Mouse (Mus musculus): ENCODE data around the gene Efcab8. TPM values are rescaled to one million over a fixed set of nuclear protein-coding genes. Genes with fewer than 3 reads are reported as not detected.

Gene Efcab8
- 0.15 and 0.18 TPM in 2 replicates for polyA plus RNA-seq (2015; fragmentation: Nextera tagmentation; extraction: Ambion mirVana)

- peak; percentile 26; the same call in 1 of the 2 replicates for ATAC-seq (ENCODE audit: insufficient read depth, low FRiP score, low read depth)
- no peak within 1 kb of the TSS; the same call in 1 of the 2 replicates for H3K27ac ChIP-seq
Observed at GRCm38 (mm10) chr2:153779394-153779981, at the start of gene Efcab8. Efcab8 (plus strand) TSS chr2:153779931.

DNA sequence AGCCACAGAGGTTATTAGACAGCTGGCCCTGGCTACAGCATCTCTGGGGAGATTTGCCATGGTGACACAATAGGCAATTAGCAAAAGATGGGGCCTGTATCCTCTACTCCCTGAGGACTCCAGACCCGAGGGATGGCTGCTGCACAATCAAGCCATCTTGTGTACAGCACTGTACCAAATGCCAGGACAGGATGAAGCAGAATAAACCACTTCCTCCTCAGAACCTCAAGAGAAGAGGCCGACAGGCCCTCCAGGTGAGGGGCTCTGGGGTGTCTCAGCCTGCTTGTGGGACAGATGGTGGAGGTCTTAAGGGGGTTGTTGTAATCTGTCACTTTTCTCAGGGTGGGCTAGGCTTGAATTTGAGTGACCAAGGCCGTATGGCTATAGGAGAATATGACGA is 45.7 kb upstream of the Efcab8 start:
- Histone ChIP-seq H3K27me3 (replicated peaks) (no peaks in the 10 kb centered on the region), H3K4me3 (replicated peaks) (no peak overlapping the region), H3K4me2 (no peak overlapping the region), H3K4me1 (no peaks in the 10 kb centered on the region), H3K9ac (no peak overlapping the region), H3K27ac (no peak overlapping the region), H3K9me3 (no peaks in the 10 kb centered on the region), H3K36me3 (no peaks in the 10 kb centered on the region)
- no peak for ATAC-seq (ENCODE audit: insufficient read depth, low FRiP score, low read depth)
- 77% methylated on average over 4 of the region's 4 CpGs for WGBS

More at GRCm38 (mm10) chr2:153779394-153779981, at the start of gene Efcab8:
- WGBS = 38% methylated on average over 12 of the region's 12 CpGs
- peak within 1 kb of the TSS; percentile 86 for H3K4me2 ChIP-seq
- H3K27me3 ChIP-seq (replicated peaks) = no peaks in the 10 kb centered on the region
- peak within 1 kb of the TSS; percentile 40 for H3K4me3 ChIP-seq (replicated peaks)
- H3K4me1 ChIP-seq = 0 out of 2 replicates have a peak, but pooled peaks cover 7% of the 10 kb centered on the region
- H3K36me3 ChIP-seq = no peaks in the 10 kb centered on the region
- 0 out of 2 replicates have a peak within 1 kb of the TSS, but pooled peaks have one; percentile 16 for H3K9ac ChIP-seq
- no peaks in the 10 kb centered on the region for H3K9me3 ChIP-seq

GRCm38 (mm10) chr2:153740500-153741436 is 39.0 kb upstream of the Efcab8 start, which contains the start of gene Mapre1:
Mapre1 (plus strand) TSS chr2:153741274.
- peak within 1 kb of the TSS; percentile 72 for H3K4me2 ChIP-seq
- 11% methylated on average over 56 of the region's 58 CpGs for WGBS
- peaks cover 14% of the 10 kb centered on the region; the same call in 1 of the 2 replicates for H3K4me1 ChIP-seq
- no peaks in the 10 kb centered on the region for H3K36me3 ChIP-seq
- no peaks in the 10 kb centered on the region for H3K27me3 ChIP-seq (replicated peaks)
- peak within 1 kb of the TSS; percentile 95 for H3K27ac ChIP-seq
- peak; percentile 98 for ATAC-seq (ENCODE audit: insufficient read depth, low FRiP score, low read depth)
- no peaks in the 10 kb centered on the region for H3K9me3 ChIP-seq
- H3K4me3 ChIP-seq (replicated peaks) = peak within 1 kb of the TSS; percentile 87
- peak within 1 kb of the TSS; percentile 90 for H3K9ac ChIP-seq

DNA sequence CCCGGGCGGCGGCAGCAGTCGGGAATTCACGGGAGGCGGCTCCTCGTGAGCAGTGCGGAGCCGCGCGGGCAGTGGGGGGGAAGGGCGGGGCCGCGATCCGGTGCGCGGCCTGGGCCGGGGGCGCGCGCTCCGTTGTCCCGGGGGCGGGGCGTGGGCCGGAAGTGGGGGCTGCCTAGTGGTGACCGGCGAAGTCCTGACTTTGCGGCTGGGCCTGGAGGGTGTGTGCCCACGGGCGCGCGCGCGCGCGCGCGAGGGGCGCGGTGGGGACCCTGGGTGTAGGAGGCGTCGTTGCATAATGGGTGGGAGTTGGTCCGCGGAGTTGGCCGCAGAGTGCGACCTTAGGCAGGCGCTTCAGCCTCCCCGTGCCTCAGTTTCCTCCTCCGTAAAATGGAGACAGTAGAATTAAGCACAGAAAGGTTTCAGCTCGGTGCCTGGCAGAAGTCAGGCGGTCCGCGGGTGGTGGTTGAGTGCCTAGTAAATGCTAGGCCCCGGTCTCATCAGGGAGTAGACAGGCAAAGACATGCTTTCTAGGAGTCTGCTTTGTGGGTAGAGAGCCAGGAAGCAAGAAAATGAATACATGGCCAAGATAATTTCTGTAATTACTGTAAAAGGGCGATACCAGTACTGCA is 38.2 kb upstream of the Efcab8 start:
- 0 out of 2 replicates have a peak, but pooled peaks cover 2% of the 10 kb centered on the region for H3K36me3 ChIP-seq
- peaks cover 14% of the 10 kb centered on the region; the same call in 1 of the 2 replicates for H3K4me1 ChIP-seq
- 2% methylated on average over 40 of the region's 56 CpGs for WGBS
- H3K4me2 ChIP-seq = peak overlapping the region; percentile 72
- ATAC-seq (ENCODE audit: insufficient read depth, low FRiP score, low read depth) = peak; percentile 79
- no peaks in the 10 kb centered on the region for H3K27me3 ChIP-seq (replicated peaks)
- peak overlapping the region; percentile 90 for H3K9ac ChIP-seq
- H3K9me3 ChIP-seq = no peaks in the 10 kb centered on the region
- H3K27ac ChIP-seq = peak overlapping the region; percentile 95
- H3K4me3 ChIP-seq (replicated peaks) = peak overlapping the region; percentile 87

DNA sequence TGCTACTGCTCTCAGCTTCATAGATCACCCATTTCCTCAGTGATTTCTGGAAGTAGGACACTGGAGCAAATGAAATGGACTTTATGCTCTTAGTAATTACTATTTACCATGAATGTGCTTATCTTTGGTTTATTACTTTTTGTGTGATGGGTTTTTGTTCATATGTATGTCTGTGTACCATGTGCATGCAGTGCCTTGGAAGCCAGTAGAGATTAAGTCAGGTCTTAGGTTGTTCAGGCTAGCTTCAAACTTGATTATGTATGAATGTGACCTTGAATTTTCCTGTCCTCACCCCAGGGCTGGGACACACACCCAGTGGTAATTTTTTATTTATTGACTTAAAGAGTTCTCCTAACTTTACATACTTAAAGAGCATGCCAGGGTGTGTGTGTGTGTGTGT is 31.7 kb upstream of the Efcab8 start:
- no peak overlapping the region for H3K4me2 ChIP-seq
- peaks cover 21% of the 10 kb centered on the region for H3K36me3 ChIP-seq
- H3K27ac ChIP-seq = no peak overlapping the region
- H3K4me1 ChIP-seq = 0 out of 2 replicates have a peak, but pooled peaks cover 4% of the 10 kb centered on the region
- H3K27me3 ChIP-seq (replicated peaks) = no peaks in the 10 kb centered on the region
- no peak for ATAC-seq (ENCODE audit: insufficient read depth, low FRiP score, low read depth)
- H3K9me3 ChIP-seq = no peaks in the 10 kb centered on the region
- H3K9ac ChIP-seq = no peak overlapping the region
- no peak overlapping the region for H3K4me3 ChIP-seq (replicated peaks)

DNA sequence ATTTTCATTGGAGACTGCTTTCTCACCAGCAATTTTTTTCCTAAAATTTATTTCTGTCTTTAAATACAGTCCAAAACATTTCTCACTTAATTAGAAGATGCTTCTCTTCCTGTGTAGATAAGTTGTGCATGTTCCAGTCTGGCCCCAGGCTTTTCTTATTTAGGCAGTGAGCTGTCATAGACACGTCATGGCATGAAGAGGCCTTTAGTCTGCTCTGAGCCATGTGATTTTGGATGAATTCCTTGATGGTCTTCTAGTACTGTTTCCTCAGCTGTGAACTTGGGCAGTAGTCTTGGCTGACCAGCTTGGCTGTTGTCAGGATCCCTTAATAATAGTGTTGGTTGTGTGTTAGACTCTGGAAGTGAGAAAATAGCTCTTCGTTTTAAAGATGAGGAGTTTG is 29.4 kb upstream of the Efcab8 start:
- no peaks in the 10 kb centered on the region for H3K9me3 ChIP-seq
- 81% methylated on average over 2 of the region's 2 CpGs for WGBS
- H3K4me3 ChIP-seq (replicated peaks) = no peak overlapping the region
- H3K4me2 ChIP-seq = no peak overlapping the region
- no peak overlapping the region for H3K9ac ChIP-seq
- no peaks in the 10 kb centered on the region for H3K4me1 ChIP-seq
- peaks cover 21% of the 10 kb centered on the region for H3K36me3 ChIP-seq
- no peak for ATAC-seq (ENCODE audit: insufficient read depth, low FRiP score, low read depth)
- H3K27me3 ChIP-seq (replicated peaks) = no peaks in the 10 kb centered on the region
- no peak overlapping the region for H3K27ac ChIP-seq

GRCm38 (mm10) chr2:153762121-153762520 is 17.6 kb upstream of the Efcab8 start:
- no peak for ATAC-seq (ENCODE audit: insufficient read depth, low FRiP score, low read depth)
- Histone ChIP-seq H3K4me1 (no peaks in the 10 kb centered on the region), H3K27ac (no peak overlapping the region), H3K9ac (no peak overlapping the region), H3K36me3 (peaks cover 39% of the 10 kb centered on the region), H3K4me2 (no peak overlapping the region), H3K9me3 (no peaks in the 10 kb centered on the region), H3K4me3 (replicated peaks) (no peak overlapping the region), H3K27me3 (replicated peaks) (no peaks in the 10 kb centered on the region)
- 88% methylated on average over 5 of the region's 5 CpGs for WGBS

GRCm38 (mm10) chr2:153767484-153767883 is 12.2 kb upstream of the Efcab8 start:
- Histone ChIP-seq H3K4me2 (no peak overlapping the region), H3K27me3 (replicated peaks) (no peaks in the 10 kb centered on the region), H3K27ac (no peak overlapping the region), H3K4me3 (replicated peaks) (no peak overlapping the region), H3K9me3 (no peaks in the 10 kb centered on the region), H3K9ac (no peak overlapping the region), H3K36me3 (peaks cover 19% of the 10 kb centered on the region), H3K4me1 (no peaks in the 10 kb centered on the region)
- ATAC-seq (ENCODE audit: insufficient read depth, low FRiP score, low read depth) = no peak
- 58% methylated on average over 6 of the region's 6 CpGs for WGBS

DNA sequence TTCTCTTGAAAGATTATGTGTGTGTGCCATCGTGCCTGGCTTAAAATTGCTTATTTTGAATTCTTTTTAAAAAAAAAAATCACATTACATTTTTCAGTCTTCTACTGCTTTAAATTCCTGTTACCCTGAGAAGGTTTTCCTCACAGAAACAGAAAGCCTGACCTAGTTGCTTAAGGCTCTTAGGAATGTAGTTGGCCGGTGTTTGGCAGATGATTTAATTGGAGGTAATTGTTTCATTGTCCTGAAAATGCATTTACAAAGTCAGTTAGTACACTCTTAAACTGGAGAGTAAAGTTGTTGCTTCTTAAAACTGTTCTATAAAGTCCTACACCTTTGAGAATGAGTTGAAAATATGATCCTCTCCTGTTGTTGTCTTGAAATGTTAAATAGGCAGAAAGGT is 10.8 kb upstream of the Efcab8 start:
- Histone ChIP-seq H3K27me3 (replicated peaks) (no peaks in the 10 kb centered on the region), H3K9ac (no peak overlapping the region), H3K4me3 (replicated peaks) (no peak overlapping the region), H3K27ac (no peak overlapping the region), H3K36me3 (peaks cover 23% of the 10 kb centered on the region), H3K4me1 (no peaks in the 10 kb centered on the region), H3K9me3 (no peaks in the 10 kb centered on the region), H3K4me2 (no peak overlapping the region)
- WGBS = 84% methylated on average over 2 of the region's 2 CpGs
- no peak for ATAC-seq (ENCODE audit: insufficient read depth, low FRiP score, low read depth)

- H3K9me3 ChIP-seq = no peaks in the 10 kb centered on the region
- 78% methylated on average over 4 of the region's 4 CpGs for WGBS
- H3K9ac ChIP-seq = no peak overlapping the region
- 0 out of 2 replicates have a peak, but pooled peaks cover 5% of the 10 kb centered on the region for H3K36me3 ChIP-seq
- no peak overlapping the region for H3K27ac ChIP-seq
- H3K4me1 ChIP-seq = no peaks in the 10 kb centered on the region
- H3K4me3 ChIP-seq (replicated peaks) = no peak overlapping the region
- no peak overlapping the region for H3K4me2 ChIP-seq
- ATAC-seq (ENCODE audit: insufficient read depth, low FRiP score, low read depth) = no peak
- no peaks in the 10 kb centered on the region for H3K27me3 ChIP-seq (replicated peaks)
Observed at GRCm38 (mm10) chr2:153772950-153773349, 6.8 kb upstream of the Efcab8 start.

GRCm38 (mm10) chr2:153775472-153775871 is 4.3 kb upstream of the Efcab8 start:
- Histone ChIP-seq H3K4me3 (replicated peaks) (no peak overlapping the region), H3K4me2 (no peak overlapping the region), H3K36me3 (0 out of 2 replicates have a peak, but pooled peaks cover 5% of the 10 kb centered on the region), H3K9me3 (no peaks in the 10 kb centered on the region), H3K27me3 (replicated peaks) (no peaks in the 10 kb centered on the region), H3K4me1 (0 out of 2 replicates have a peak, but pooled peaks cover 7% of the 10 kb centered on the region), H3K27ac (no peak overlapping the region), H3K9ac (no peak overlapping the region)
- ATAC-seq (ENCODE audit: insufficient read depth, low FRiP score, low read depth) = no peak
- 95% methylated on average over 4 of the region's 4 CpGs for WGBS
